Mouse (Mus musculus): ENCODE data around the gene Hist1h1c.

DNA sequence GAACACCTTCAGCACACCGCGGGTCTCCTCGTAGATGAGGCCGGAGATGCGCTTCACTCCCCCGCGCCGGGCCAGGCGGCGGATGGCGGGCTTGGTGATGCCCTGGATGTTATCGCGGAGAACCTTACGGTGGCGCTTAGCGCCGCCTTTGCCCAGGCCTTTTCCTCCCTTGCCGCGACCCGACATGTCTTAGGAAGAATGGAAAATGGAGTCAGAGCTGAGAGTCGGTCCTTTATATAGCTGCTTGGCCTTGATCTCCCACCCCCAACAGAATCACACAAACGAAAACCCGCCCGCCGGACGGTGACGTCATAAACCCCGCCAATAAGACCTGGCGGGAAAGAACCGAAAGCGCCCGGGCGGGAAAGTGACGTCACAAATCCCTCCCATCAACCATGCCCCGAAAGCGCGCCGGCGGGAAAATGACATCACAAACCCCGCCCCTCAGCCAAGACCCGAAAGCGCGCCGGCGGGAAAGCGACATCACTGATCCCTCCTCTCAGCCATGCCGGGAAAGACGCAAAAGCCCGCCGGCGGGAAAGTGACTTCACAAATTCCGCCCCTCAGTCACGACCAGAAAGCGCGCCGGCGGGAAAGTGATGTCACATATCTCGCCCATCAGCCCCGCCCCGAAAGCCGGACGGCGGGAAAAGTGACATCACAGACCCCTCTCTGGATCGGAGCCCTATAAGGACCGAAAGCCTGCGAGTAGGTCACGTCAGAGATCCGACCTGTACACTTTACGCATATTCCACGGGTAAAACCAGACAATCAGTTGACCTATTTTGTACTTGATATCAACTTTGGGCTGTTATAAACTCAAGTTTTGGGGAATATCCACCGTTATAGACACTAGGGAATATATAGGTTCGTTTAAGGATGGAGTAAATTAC, 22.6 kb downstream of the Hist1h1c start, which contains the start of gene Hist1h4a:
- TF ChIP-seq POLR2A (IDR thresholded peaks at IDR 0.05; ENCODE audit: low read depth, low read length) (peak; percentile 44), CTCF (IDR thresholded peaks at IDR 0.05; ENCODE audit: extremely low read depth, insufficient read length, insufficient replicate concordance, low read depth, low read length) (no peak)
